Mouse (Mus musculus) lung, postnatal 0 days (tissue): ENCODE data around the gene Syt8. TPM values are rescaled to one million over a fixed set of nuclear protein-coding genes. Genes with fewer than 3 reads are reported as not detected.

ENCODE experiments used
- ATAC-seq: fragments of 200-750 bp; cut with Nextera tagmentation; 2 replicates; pipeline ENCODE4 v1.8.0; 2017; ENCODE audit warnings: moderate library complexity
- DNase-seq: peaks from one replicate; pipeline ENCODE4 v3.0.0-alpha.2; 2016; ENCODE audit warnings: low spot score
- H3K27ac ChIP-seq: fragments of 300-500 bp; sonication (generic); 2 replicates; pipeline ENCODE4 v1.5.1; 2014; ENCODE audit warnings: antibody characterized with exemption, mild to moderate bottlenecking, low read length, mixed read lengths
- H3K27me3 ChIP-seq: fragments of 300-500 bp; sonication (generic); replicated peaks from 2 replicates; pipeline ENCODE4 v1.6.1; 2014; ENCODE audit warnings: low read length, mixed read lengths; ENCODE audit not compliant: insufficient read depth
- H3K36me3 ChIP-seq: fragments of 300-500 bp; sonication (generic); 2 replicates; pipeline ENCODE4 v1.6.1; 2014; ENCODE audit warnings: low read length, mixed read lengths; ENCODE audit not compliant: insufficient read depth
- H3K4me1 ChIP-seq: fragments of 300-500 bp; sonication (generic); 2 replicates; pipeline ENCODE4 v1.6.1; 2014; ENCODE audit warnings: antibody characterized with exemption, low read depth, low read length, mixed read lengths; ENCODE audit not compliant: insufficient read depth
- H3K4me2 ChIP-seq: fragments of 300-500 bp; sonication (generic); replicated peaks from 2 replicates; pipeline ENCODE4 v1.6.1; 2014; ENCODE audit warnings: low read depth, mild to moderate bottlenecking, low read length, moderate library complexity, mixed read lengths
- H3K4me3 ChIP-seq: fragments of 300-500 bp; sonication (generic); 2 replicates; pipeline ENCODE4 v1.5.1; 2014; ENCODE audit warnings: low read depth, low read length
- H3K9ac ChIP-seq: fragments of 300-500 bp; sonication (generic); replicated peaks from 2 replicates; pipeline ENCODE4 v1.6.1; 2014; ENCODE audit warnings: low read depth, mild to moderate bottlenecking
- H3K9me3 ChIP-seq: fragments of 300-500 bp; sonication (generic); 2 replicates; pipeline ENCODE4 v1.6.1; 2016; ENCODE audit warnings: low read length, mixed read lengths
- CTCF ChIP-seq: IDR thresholded peaks from 2 replicates; pipeline ENCODE4 v1.5.1; 2016; ENCODE audit warnings: antibody characterized with exemption, mild to moderate bottlenecking
- EP300 ChIP-seq: IDR thresholded peaks from 2 replicates; pipeline ENCODE4 v1.6.1; 2016; ENCODE audit warnings: antibody characterized with exemption, mild to moderate bottlenecking, control low read depth
- WGBS: fragments of 180-500 bp; shearing (Covaris S2); extraction: QIAGEN DNeasy Blood & Tissue Kit; methylation state at CpG from one replicate; pipeline ENCODE4 v1.1.7; 2014; 5-methylcytosine and 5-hydroxymethylcytosine counted together
- polyA plus RNA-seq: library from polyadenylated mRNA; unstranded; fragments of >200 nt; fragmentation: Nextera tagmentation; extraction: Ambion mirVana; gene quantifications from 2 replicates; pipeline ENCODE4 v1.2.1, GENCODE M21; 2015

Gene Syt8
- polyA plus RNA-seq, 1 experiment from 2014 or later: 0.47 TPM

DNA sequence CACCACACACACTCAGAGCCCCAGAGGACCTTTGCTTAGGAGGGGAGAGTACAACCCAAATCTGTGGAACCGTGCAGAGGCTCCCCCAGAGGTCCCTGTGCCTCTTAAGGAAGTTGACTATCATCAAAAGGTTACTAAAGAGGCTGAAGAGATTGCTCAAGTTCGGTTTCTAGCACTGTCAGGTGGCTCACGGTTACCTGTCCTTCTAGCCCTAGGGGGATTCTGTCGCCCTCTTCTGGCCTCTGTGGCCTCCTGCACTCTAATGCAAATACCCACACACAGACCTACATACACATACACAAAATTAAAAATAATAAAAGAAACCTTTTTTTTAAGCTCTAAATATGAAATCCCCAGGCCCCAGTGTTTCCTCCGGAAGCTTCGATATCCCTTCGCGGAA, 16.0 kb upstream of the Syt8 start:
- H3K36me3 ChIP-seq: no peaks in the 10 kb centered on the region
- no peaks in the 10 kb centered on the region for H3K4me1 ChIP-seq
- ATAC-seq: no peak
- no peak overlapping the region for H3K27ac ChIP-seq
- TF ChIP-seq CTCF: no peak
- no peak for TF ChIP-seq EP300
- no peak for DNase-seq
- H3K4me2 ChIP-seq: no peak overlapping the region
- H3K9me3 ChIP-seq: no peaks in the 10 kb centered on the region
- 88% methylated on average over 8 of the region's 8 CpGs for WGBS
- H3K4me3 ChIP-seq: no peak overlapping the region
- H3K9ac ChIP-seq: no peak overlapping the region
- H3K27me3 ChIP-seq: no peaks in the 10 kb centered on the region

DNA sequence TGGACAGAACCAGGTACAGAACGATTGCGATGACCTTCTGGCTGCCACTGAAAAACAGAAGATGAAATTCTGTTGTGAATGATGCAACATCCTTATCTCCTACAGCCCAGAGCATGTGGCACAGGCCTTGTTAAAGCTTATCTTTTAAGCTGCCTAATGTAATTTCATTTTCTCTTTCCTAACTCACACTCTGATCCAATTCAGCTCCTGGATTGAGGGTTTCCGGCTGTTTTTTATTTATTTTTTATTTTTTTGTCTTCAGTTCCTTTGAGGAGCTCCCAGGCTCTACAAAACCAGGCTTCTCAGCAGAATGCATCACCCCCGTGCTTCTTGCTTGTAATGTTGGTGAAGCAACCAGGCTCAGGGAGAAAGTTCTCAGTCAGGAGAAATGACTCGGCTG, 14.8 kb upstream of the Syt8 start:
- H3K9ac ChIP-seq: no peak overlapping the region
- no peak overlapping the region for H3K4me2 ChIP-seq
- H3K4me3 ChIP-seq: no peak overlapping the region
- peak; percentile 63 for DNase-seq
- H3K4me1 ChIP-seq: no peaks in the 10 kb centered on the region
- TF ChIP-seq CTCF (no peak), EP300 (no peak)
- no peaks in the 10 kb centered on the region for H3K9me3 ChIP-seq
- 55% methylated on average over 5 of the region's 5 CpGs for WGBS
- H3K36me3 ChIP-seq: no peaks in the 10 kb centered on the region
- peak; percentile 26; the same call in 1 of the 2 replicates for ATAC-seq
- H3K27me3 ChIP-seq: no peaks in the 10 kb centered on the region
- no peak overlapping the region for H3K27ac ChIP-seq

DNA sequence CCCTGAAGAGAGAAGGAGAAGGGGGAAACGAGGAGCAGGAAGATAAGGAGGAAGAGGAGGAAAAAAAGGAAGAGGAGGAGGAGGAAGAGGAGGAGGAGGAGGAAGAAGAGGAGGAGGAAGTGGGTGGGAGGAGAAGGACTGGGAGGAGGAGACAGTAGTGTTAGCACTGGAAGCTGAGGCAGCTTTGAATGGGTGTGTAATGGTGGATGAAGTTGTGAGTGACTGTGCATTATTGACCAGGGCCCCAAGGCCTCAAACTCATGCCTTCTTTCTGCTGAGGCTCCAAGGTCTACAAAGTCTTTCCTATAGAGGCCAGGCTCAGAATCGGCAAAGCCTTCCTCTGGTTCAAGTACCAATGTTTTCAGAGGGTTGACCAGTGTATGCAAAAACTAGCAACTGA, 12.8 kb upstream of the Syt8 start:
- 41% methylated on average over 2 of the region's 2 CpGs for WGBS
- no peak overlapping the region for H3K4me3 ChIP-seq
- H3K27me3 ChIP-seq: no peaks in the 10 kb centered on the region
- DNase-seq (no peak), ATAC-seq (no peak)
- no peaks in the 10 kb centered on the region for H3K4me1 ChIP-seq
- H3K36me3 ChIP-seq: no peaks in the 10 kb centered on the region
- no peak overlapping the region for H3K27ac ChIP-seq
- TF ChIP-seq CTCF (no peak), EP300 (no peak)
- no peak overlapping the region for H3K4me2 ChIP-seq
- no peaks in the 10 kb centered on the region for H3K9me3 ChIP-seq
- H3K9ac ChIP-seq: no peak overlapping the region

DNA sequence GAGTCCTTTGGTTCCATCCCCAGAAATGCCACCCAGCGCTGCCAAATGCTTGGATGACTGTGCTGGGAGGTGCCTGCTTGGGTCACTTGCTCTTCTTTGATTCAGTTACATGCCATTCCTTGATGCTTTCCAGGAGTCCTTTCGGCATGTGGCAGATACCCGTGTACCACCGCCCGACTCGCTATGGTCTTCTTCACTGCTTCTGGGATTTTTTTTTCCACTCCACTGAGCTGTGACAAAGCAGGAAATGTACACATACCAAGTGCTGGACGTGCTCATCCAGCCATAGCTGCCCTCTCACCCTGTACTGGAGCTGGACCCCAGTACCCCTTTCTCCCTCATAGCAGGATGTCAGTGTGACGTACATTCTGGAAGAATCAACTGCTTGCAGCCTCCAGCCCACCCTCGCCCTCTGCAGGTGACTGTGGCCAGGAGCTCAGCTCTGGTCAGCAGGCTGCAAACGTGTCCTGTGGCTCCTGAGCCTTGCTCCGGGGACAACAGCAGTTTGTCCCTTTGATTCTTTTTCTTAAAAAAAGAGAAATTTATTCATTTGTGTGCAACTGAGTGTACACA, 8.9 kb upstream of the Syt8 start:
- ATAC-seq: no peak
- no peak overlapping the region for H3K27ac ChIP-seq

DNA sequence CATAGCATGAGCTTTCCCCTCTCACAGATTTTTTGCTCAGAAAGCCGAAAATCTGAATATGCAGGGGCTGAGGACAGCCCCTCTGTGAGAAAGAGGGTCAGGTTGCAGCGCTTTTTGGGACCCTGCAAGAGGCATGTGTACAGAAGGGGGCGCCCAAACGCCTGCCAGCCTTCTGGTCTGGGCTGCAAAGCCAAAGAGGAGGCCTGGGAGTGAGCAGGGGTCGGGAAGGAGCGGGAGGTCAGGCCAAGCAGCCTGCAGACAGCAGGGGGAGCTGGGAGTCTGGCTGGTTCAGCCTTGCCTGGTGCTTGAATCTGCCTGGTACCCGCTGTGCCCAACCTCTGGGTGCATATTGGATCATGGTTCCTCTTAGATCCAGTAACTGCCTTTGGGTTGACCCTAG, 6.4 kb upstream of the Syt8 start:
- Histone ChIP-seq H3K4me2 (no peak overlapping the region), H3K9me3 (no peaks in the 10 kb centered on the region), H3K36me3 (no peaks in the 10 kb centered on the region), H3K4me3 (no peak overlapping the region), H3K4me1 (peaks cover 14% of the 10 kb centered on the region; the same call in 1 of the 2 replicates), H3K9ac (no peak overlapping the region), H3K27me3 (no peaks in the 10 kb centered on the region), H3K27ac (no peak overlapping the region)
- 15% methylated on average over 7 of the region's 7 CpGs for WGBS
- ATAC-seq (no peak), DNase-seq (peak; percentile 58)
- TF ChIP-seq EP300 (no peak), CTCF (peak; percentile 71)

More for the DNA sequence above, 8.9 kb upstream of the Syt8 start:
- 66% methylated on average over 11 of the region's 11 CpGs for WGBS
- TF ChIP-seq EP300 (no peak), CTCF (peak; percentile 68)
- no peak overlapping the region for H3K4me2 ChIP-seq
- H3K9ac ChIP-seq: no peak overlapping the region
- H3K27me3 ChIP-seq: no peaks in the 10 kb centered on the region
- H3K36me3 ChIP-seq: no peaks in the 10 kb centered on the region
- H3K4me1 ChIP-seq: peaks cover 6% of the 10 kb centered on the region; the same call in 1 of the 2 replicates
- no peaks in the 10 kb centered on the region for H3K9me3 ChIP-seq
- no peak overlapping the region for H3K4me3 ChIP-seq
- no peak for DNase-seq

DNA sequence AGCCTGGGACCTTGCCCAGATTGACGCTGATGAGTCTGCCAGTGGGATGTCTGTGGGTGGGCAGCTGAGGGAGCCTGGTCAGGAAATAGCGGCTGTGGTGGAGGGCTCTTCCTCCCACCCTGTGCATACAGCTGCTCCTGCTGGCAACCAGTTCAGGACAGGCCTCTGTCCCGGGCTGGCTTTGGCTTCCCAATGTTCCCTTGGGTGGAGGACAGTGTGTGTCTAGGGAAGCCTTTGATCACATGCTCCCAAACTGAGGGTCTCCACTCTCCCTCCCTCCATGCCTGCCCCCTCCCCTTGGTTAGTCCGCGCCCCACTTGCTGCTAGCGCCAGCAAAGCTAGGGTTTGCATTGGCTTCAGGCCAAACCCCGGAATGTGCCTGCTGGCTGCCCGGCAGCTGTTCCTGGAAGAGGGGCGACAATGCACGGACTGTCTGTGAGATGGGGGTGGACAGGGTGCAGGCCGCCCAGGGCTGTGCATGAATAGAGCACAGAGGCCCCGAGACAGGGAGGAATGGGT, 4.4 kb upstream of the Syt8 start:
- Histone ChIP-seq H3K4me2 (no peak overlapping the region), H3K4me1 (peaks cover 20% of the 10 kb centered on the region)

More for the DNA sequence above, 4.4 kb upstream of the Syt8 start:
- 18% methylated on average over 12 of the region's 12 CpGs for WGBS
- Histone ChIP-seq H3K27me3 (no peaks in the 10 kb centered on the region), H3K36me3 (no peaks in the 10 kb centered on the region), H3K9ac (no peak overlapping the region), H3K9me3 (no peaks in the 10 kb centered on the region), H3K4me3 (no peak overlapping the region), H3K27ac (peak overlapping the region; percentile 69)
- DNase-seq (peak; percentile 65), ATAC-seq (peak; percentile 75)
- no peak for TF ChIP-seq CTCF
- TF ChIP-seq EP300: no peak
